Mouse (Mus musculus) ZHBTc4 (cell line): ENCODE measurements around the gene Mei1.

Experiments used
- DNase-seq: peaks from one replicate; pipeline ENCODE4 v3.0.0-alpha.2; 2011; ENCODE audit warnings: low read depth, low spot score

Mei1 gene

GRCm38 (mm10) chr15:82170437-82171377 is 100.9 kb downstream of the Mei1 start:
- peak; percentile 35 for DNase-seq

- no peak for DNase-seq
Observed at GRCm38 (mm10) chr15:82172648-82173047, 102.9 kb downstream of the Mei1 start.

GRCm38 (mm10) chr15:82175091-82175490 is 105.3 kb downstream of the Mei1 start:
- no peak for DNase-seq
